Mouse (Mus musculus) limb, embryonic 11.5 days (tissue): ENCODE measurements at regions not wholly inside any gene's neighbourhood (a gene's known extent, or its start where the extent isn't known, plus 50 kb on each side); places are given as distances from the start of the nearest gene placed in this dataset.

Experiments
- ATAC-seq: fragments of 200-750 bp; cut with Nextera tagmentation; 2 replicates; pipeline ENCODE4 v1.8.0; 2017; ENCODE audit warnings: low read depth; ENCODE audit not compliant: insufficient number of reproducible peaks, low FRiP score, low TSS enrichment
- DNase-seq: peaks from one replicate; pipeline ENCODE4 v3.0.0-alpha.2; 2015; ENCODE audit warnings: low spot score
- H3K27ac ChIP-seq: fragments of 300-500 bp; sonication (generic); replicated peaks from 2 replicates; pipeline ENCODE4 v1.5.1; 2014; ENCODE audit warnings: low read depth, mild to moderate bottlenecking, low read length
- H3K27me3 ChIP-seq: fragments of 300-500 bp; sonication (generic); 2 replicates; pipeline ENCODE4 v1.6.1; 2014; ENCODE audit warnings: mild to moderate bottlenecking, low read length, mixed read lengths; ENCODE audit not compliant: control insufficient read depth, insufficient read depth
- H3K36me3 ChIP-seq: fragments of 300-500 bp; sonication (generic); 2 replicates; pipeline ENCODE4 v1.6.1; 2014; ENCODE audit warnings: mild to moderate bottlenecking, low read length, moderate library complexity, mixed read lengths; ENCODE audit not compliant: control insufficient read depth, insufficient read depth
- H3K4me1 ChIP-seq: fragments of 300-500 bp; sonication (generic); 2 replicates; pipeline ENCODE4 v1.6.1; 2014; ENCODE audit warnings: low read length, mixed read lengths; ENCODE audit not compliant: control insufficient read depth, insufficient read depth
- H3K4me2 ChIP-seq: fragments of 300-500 bp; sonication (generic); 2 replicates; pipeline ENCODE4 v1.6.1; 2014; ENCODE audit warnings: low read depth, mild to moderate bottlenecking, moderate library complexity; ENCODE audit not compliant: severe bottlenecking
- H3K4me3 ChIP-seq: fragments of 300-500 bp; sonication (generic); 2 replicates; pipeline ENCODE4 v1.5.1; 2014; ENCODE audit warnings: low read depth, low read length
- H3K9ac ChIP-seq: fragments of 300-500 bp; sonication (generic); 2 replicates; pipeline ENCODE4 v1.6.1; 2014; ENCODE audit warnings: mild to moderate bottlenecking, low read length
- H3K9me3 ChIP-seq: fragments of 300-500 bp; sonication (generic); 2 replicates; pipeline ENCODE4 v1.6.1; 2016; ENCODE audit warnings: low read length; ENCODE audit not compliant: control insufficient read depth
- WGBS: fragments of 180-500 bp; shearing (Covaris S2); extraction: QIAGEN DNeasy Blood & Tissue Kit; methylation state at CpG from one replicate; pipeline ENCODE4 v1.1.7; 2014; 5-methylcytosine and 5-hydroxymethylcytosine counted together

- Histone ChIP-seq H3K4me1 (peaks cover 9% of the 10 kb centered on the region), H3K9me3 (no peaks in the 10 kb centered on the region), H3K4me2 (no peak overlapping the region), H3K27me3 (no peaks in the 10 kb centered on the region), H3K9ac (no peak overlapping the region), H3K27ac (no peak overlapping the region), H3K4me3 (no peak overlapping the region), H3K36me3 (no peaks in the 10 kb centered on the region)
- no peak for DNase-seq
- 80% methylated on average over 5 of the region's 5 CpGs for WGBS
- ATAC-seq = no peak
Measured at GRCm38 (mm10) chr11:52533379-52533778, 137.2 kb downstream of the 9530068E07Rik start.

GRCm38 (mm10) chr11:52534586-52534985, 138.4 kb downstream of the 9530068E07Rik start:
- no peak for DNase-seq

GRCm38 (mm10) chr11:52536211-52536610, 140.0 kb downstream of the 9530068E07Rik start:
- no peak overlapping the region for H3K9ac ChIP-seq
- H3K4me2 ChIP-seq = no peak overlapping the region
- H3K27ac ChIP-seq = no peak overlapping the region
- 79% methylated on average over 2 of the region's 2 CpGs for WGBS
- no peaks in the 10 kb centered on the region for H3K36me3 ChIP-seq
- H3K9me3 ChIP-seq = no peaks in the 10 kb centered on the region
- H3K27me3 ChIP-seq = no peaks in the 10 kb centered on the region
- H3K4me3 ChIP-seq = no peak overlapping the region
- no peak for ATAC-seq
- DNase-seq = no peak
- peaks cover 9% of the 10 kb centered on the region for H3K4me1 ChIP-seq

More at GRCm38 (mm10) chr11:52534586-52534985, 138.4 kb downstream of the 9530068E07Rik start:
- H3K4me3 ChIP-seq = no peak overlapping the region
- peaks cover 9% of the 10 kb centered on the region for H3K4me1 ChIP-seq
- WGBS = 47% methylated on average over 13 of the region's 13 CpGs
- no peaks in the 10 kb centered on the region for H3K36me3 ChIP-seq
- no peak overlapping the region for H3K4me2 ChIP-seq
- no peaks in the 10 kb centered on the region for H3K9me3 ChIP-seq
- H3K9ac ChIP-seq = no peak overlapping the region
- H3K27ac ChIP-seq = no peak overlapping the region
- no peaks in the 10 kb centered on the region for H3K27me3 ChIP-seq
- no peak for ATAC-seq

GRCm38 (mm10) chr11:52536841-52537240, 140.6 kb downstream of the 9530068E07Rik start:
- H3K9ac ChIP-seq = no peak overlapping the region
- H3K4me3 ChIP-seq = no peak overlapping the region
- no peaks in the 10 kb centered on the region for H3K27me3 ChIP-seq
- H3K9me3 ChIP-seq = no peaks in the 10 kb centered on the region
- 68% methylated on average over 11 of the region's 11 CpGs for WGBS
- DNase-seq = no peak
- no peak for ATAC-seq
- H3K36me3 ChIP-seq = no peaks in the 10 kb centered on the region
- no peak overlapping the region for H3K27ac ChIP-seq
- H3K4me1 ChIP-seq = peaks cover 9% of the 10 kb centered on the region
- H3K4me2 ChIP-seq = no peak overlapping the region

GRCm38 (mm10) chr11:52537819-52538435, 141.7 kb downstream of the 9530068E07Rik start:
- ATAC-seq (no peak), DNase-seq (no peak)
- no peak overlapping the region for H3K4me2 ChIP-seq
- no peaks in the 10 kb centered on the region for H3K27me3 ChIP-seq
- no peaks in the 10 kb centered on the region for H3K9me3 ChIP-seq
- WGBS = 75% methylated on average over 4 of the region's 4 CpGs
- no peak overlapping the region for H3K4me3 ChIP-seq
- H3K4me1 ChIP-seq = peaks cover 9% of the 10 kb centered on the region
- H3K27ac ChIP-seq = no peak overlapping the region
- H3K36me3 ChIP-seq = no peaks in the 10 kb centered on the region
- no peak overlapping the region for H3K9ac ChIP-seq

- Histone ChIP-seq H3K4me3 (no peak overlapping the region), H3K36me3 (no peaks in the 10 kb centered on the region), H3K9ac (no peak overlapping the region), H3K27ac (no peak overlapping the region), H3K4me2 (no peak overlapping the region), H3K4me1 (peaks cover 6% of the 10 kb centered on the region; the same call in 1 of the 2 replicates), H3K27me3 (no peaks in the 10 kb centered on the region), H3K9me3 (no peaks in the 10 kb centered on the region)
- DNase-seq (no peak), ATAC-seq (no peak)
- WGBS = 64% methylated on average over 5 of the region's 5 CpGs
Measured at GRCm38 (mm10) chr11:52541210-52541609, 145.0 kb downstream of the 9530068E07Rik start.

GRCm38 (mm10) chr11:52551451-52551850, 155.2 kb downstream of the 9530068E07Rik start:
- DNase-seq = no peak
- H3K9ac ChIP-seq = no peak overlapping the region
- no peak overlapping the region for H3K27ac ChIP-seq
- no peaks in the 10 kb centered on the region for H3K9me3 ChIP-seq
- H3K27me3 ChIP-seq = no peaks in the 10 kb centered on the region
- no peak overlapping the region for H3K4me2 ChIP-seq
- H3K4me1 ChIP-seq = no peaks in the 10 kb centered on the region
- no peak overlapping the region for H3K4me3 ChIP-seq
- ATAC-seq = no peak
- 77% methylated on average over 5 of the region's 5 CpGs for WGBS
- H3K36me3 ChIP-seq = no peaks in the 10 kb centered on the region

- Histone ChIP-seq H3K4me3 (no peak overlapping the region), H3K9me3 (no peaks in the 10 kb centered on the region), H3K9ac (no peak overlapping the region), H3K4me2 (no peak overlapping the region), H3K27ac (no peak overlapping the region), H3K4me1 (no peaks in the 10 kb centered on the region), H3K27me3 (no peaks in the 10 kb centered on the region), H3K36me3 (no peaks in the 10 kb centered on the region)
- no peak for DNase-seq
- 83% methylated on average over 4 of the region's 4 CpGs for WGBS
- no peak for ATAC-seq
Measured at GRCm38 (mm10) chr11:52552860-52553259, 156.6 kb downstream of the 9530068E07Rik start.

- Histone ChIP-seq H3K4me3 (no peak overlapping the region), H3K27ac (no peak overlapping the region), H3K27me3 (no peaks in the 10 kb centered on the region), H3K36me3 (no peaks in the 10 kb centered on the region), H3K9ac (no peak overlapping the region), H3K4me1 (no peaks in the 10 kb centered on the region), H3K9me3 (no peaks in the 10 kb centered on the region), H3K4me2 (no peak overlapping the region)
- DNase-seq (no peak), ATAC-seq (no peak)
- whole genome bisulfite sequencing = 93% methylated on average over 3 of the region's 3 CpGs
Measured at GRCm38 (mm10) chr11:52557836-52558235, 161.6 kb downstream of the 9530068E07Rik start.
